Comparison of ENCODE assay signal across 28 mouse cellular contexts in the genomic region with DNA sequence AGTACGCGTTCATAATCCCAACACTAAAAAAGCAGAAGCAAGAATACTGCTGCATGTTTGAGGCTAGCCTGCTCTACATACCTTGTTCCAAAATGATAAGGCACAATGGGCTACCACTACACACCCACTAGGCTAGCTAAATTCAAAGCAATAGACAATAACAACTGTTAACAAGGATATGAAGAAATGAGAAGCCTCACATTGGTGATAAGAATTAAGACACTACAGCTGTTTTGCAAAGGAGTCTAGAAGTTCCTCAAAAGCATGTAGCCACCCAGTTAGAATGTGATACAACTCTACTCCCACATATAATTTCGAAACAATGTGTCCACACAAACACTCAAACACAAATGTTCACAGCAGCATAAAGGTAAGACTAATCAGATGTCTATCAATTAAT. TPM values are rescaled to one million over a fixed set of nuclear protein-coding genes. Genes with fewer than 3 reads are reported as not detected.
DNase-seq lines count a peak whose midpoint lies in the region; ATAC-seq lines count a peak whose summit lies in the region.
"Had no signal": no experiment of that assay in that cellular context is flagged by ENCODE, and none has a peak within 500 bp of the region (broad histone marks: within the 10 kb centered on the region; RNA-seq: fewer than 3 reads in every experiment).

No protein-coding gene starts in this region.

- H3K4me2 ChIP-seq in liver, embryonic 12.5 days, result no peak overlapping the region
- no peak overlapping the region for H3K4me2 ChIP-seq in hindbrain, embryonic 11.5 days (replicated peaks; ENCODE audit: low read depth, low read length)
- H3K4me2 ChIP-seq: embryonic facial prominence, embryonic 12.5 days; embryonic facial prominence, embryonic 15.5 days; heart, embryonic 12.5 days; heart, embryonic 15.5 days; hindbrain, embryonic 12.5 days; hindbrain, embryonic 15.5 days had no signal

- H3K4me1 ChIP-seq in liver, embryonic 12.5 days, result no peaks in the 10 kb centered on the region
- no peaks in the 10 kb centered on the region for H3K4me1 ChIP-seq in hindbrain, embryonic 11.5 days (replicated peaks; ENCODE audit: control insufficient read depth, insufficient read depth, low read length)
- H3K4me1 ChIP-seq: embryonic facial prominence, embryonic 12.5 days; embryonic facial prominence, embryonic 15.5 days; heart, embryonic 12.5 days; heart, embryonic 15.5 days; hindbrain, embryonic 12.5 days; hindbrain, embryonic 15.5 days had no signal

- DNase-seq in liver (no peak), MEL-GATA-1-ER (ENCODE audit: extremely low read depth, low read depth) (peak; percentile 83)
- DNase-seq in adrenal gland, postnatal 10 days, result no peak
- no peak for DNase-seq in hindbrain, embryonic 11.5 days (ENCODE audit: low spot score)
- DNase-seq: adrenal gland, postnatal 14 days; B cell, adult 2 months; cerebellum, adult 11 months; cerebellum, adult 2 months; cerebellum, adult 9-11 months; cerebellum, postnatal 25 days; forebrain, postnatal 0 days; gastrocnemius, adult 2 months; gastrocnemius, postnatal 14 days; heart, adult 18-20 months; heart, postnatal 10 days; heart, postnatal 36 days had no signal

- H3K36me3 ChIP-seq in liver, embryonic 12.5 days, result no peaks in the 10 kb centered on the region
- H3K36me3 ChIP-seq in hindbrain, embryonic 11.5 days (ENCODE audit: control insufficient read depth, insufficient read depth, low read length), result no peaks in the 10 kb centered on the region
- H3K36me3 ChIP-seq: embryonic facial prominence, embryonic 12.5 days; embryonic facial prominence, embryonic 15.5 days; G1E; heart, embryonic 12.5 days; heart, embryonic 15.5 days; hindbrain, embryonic 12.5 days; hindbrain, embryonic 15.5 days had no signal

- H3K9ac ChIP-seq in liver, embryonic 12.5 days, result no peak overlapping the region
- no peak overlapping the region for H3K9ac ChIP-seq in hindbrain, embryonic 11.5 days (ENCODE audit: low read depth, low read length)
- H3K9ac ChIP-seq: embryonic facial prominence, embryonic 12.5 days; embryonic facial prominence, embryonic 15.5 days; forebrain, postnatal 0 days; heart, embryonic 12.5 days; heart, embryonic 15.5 days; hindbrain, embryonic 12.5 days; hindbrain, embryonic 15.5 days had no signal

- H3K27ac ChIP-seq in liver, embryonic 12.5 days, result no peak overlapping the region
- no peak overlapping the region for H3K27ac ChIP-seq in hindbrain, embryonic 11.5 days (ENCODE audit: low read depth, low read length)
- H3K27ac ChIP-seq: embryonic facial prominence, embryonic 12.5 days; embryonic facial prominence, embryonic 15.5 days; gastrocnemius, adult 2 months; heart, embryonic 15.5 days; hindbrain, embryonic 12.5 days; hindbrain, embryonic 15.5 days had no signal

- ATAC-seq in liver, embryonic 12.5 days, result 0 out of 2 replicates have a peak, but pooled peaks have one; percentile 40
- peak; percentile 85 for ATAC-seq in megakaryocyte progenitor cell, adult 5-6 weeks (replicated peaks; ENCODE audit: poor library complexity)
- no peak for ATAC-seq in hindbrain, embryonic 11.5 days (ENCODE audit: low FRiP score)
- ATAC-seq: activated CD4-positive, CD25-positive, alpha-beta regulatory T cell, adult 4 months; forebrain, embryonic 14.5 days; forebrain, postnatal 0 days had no signal

- H3K4me3 ChIP-seq in liver, embryonic 12.5 days, result no peak overlapping the region
- H3K4me3 ChIP-seq in hindbrain, embryonic 11.5 days (ENCODE audit: low read depth, low read length), result no peak overlapping the region
- H3K4me3 ChIP-seq: embryonic facial prominence, embryonic 12.5 days; embryonic facial prominence, embryonic 15.5 days; gastrocnemius, adult 2 months; heart, embryonic 12.5 days; heart, embryonic 15.5 days; hindbrain, embryonic 12.5 days; hindbrain, embryonic 15.5 days had no signal

- H3K27me3 ChIP-seq in liver, embryonic 12.5 days (replicated peaks), result no peaks in the 10 kb centered on the region
- no peaks in the 10 kb centered on the region for H3K27me3 ChIP-seq in hindbrain, embryonic 11.5 days (ENCODE audit: control insufficient read depth, insufficient read depth, low read length)
- H3K27me3 ChIP-seq: CH12.LX; embryonic facial prominence, embryonic 12.5 days; embryonic facial prominence, embryonic 15.5 days; heart, embryonic 12.5 days; heart, embryonic 15.5 days; hindbrain, embryonic 15.5 days had no signal

- WGBS in liver, embryonic 12.5 days (ENCODE audit: insufficient replicate concordance), result 79% methylated on average over 3 of the region's 3 CpGs
- 94% methylated on average over 3 of the region's 3 CpGs for WGBS in hindbrain, embryonic 11.5 days

- H3K9me3 ChIP-seq in liver, embryonic 12.5 days (replicated peaks), result no peaks in the 10 kb centered on the region
- no peaks in the 10 kb centered on the region for H3K9me3 ChIP-seq in hindbrain, embryonic 11.5 days (ENCODE audit: control insufficient read depth, low read length)
- H3K9me3 ChIP-seq: embryonic facial prominence, embryonic 12.5 days; embryonic facial prominence, embryonic 15.5 days; G1E; heart, embryonic 12.5 days; heart, embryonic 15.5 days; hindbrain, embryonic 12.5 days; hindbrain, embryonic 15.5 days had no signal

RNA-seq across cellular contexts. Expression of gene Reps2, which starts 24.9 kb away (rescaled TPM):
- 1.1 and 1.4 TPM in 2 replicates for polyA plus RNA-seq in liver, embryonic 12.5 days (2016; fragmentation: Nextera tagmentation; extraction: Ambion mirVana)
- total RNA-seq in megakaryocyte progenitor cell, adult 5-6 weeks (2015), result 2.0 and 2.5 TPM in 2 replicates
- total RNA-seq in megakaryocyte progenitor cell, adult 5-6 weeks (2017), result 0.71 and 1.3 TPM in 2 replicates
- total RNA-seq in adrenal gland, postnatal 10 days (2021), result 1 to 10 TPM; 4.0 to 6.2 TPM
- 0.82 and 1.1 TPM in 2 replicates for polyA plus RNA-seq in hindbrain, embryonic 11.5 days (2014; fragmentation: Nextera tagmentation; extraction: Ambion mirVana)
- total RNA-seq: CH12.LX had no signal
- polyA plus RNA-seq: activated CD4-positive, CD25-positive, alpha-beta regulatory T cell, adult 4 months had no signal
